Mouse (Mus musculus) thymus, adult 2 months (tissue): Measurements from ENCODE around the gene Avpi1. TPM values are rescaled to one million over a fixed set of nuclear protein-coding genes. Genes with fewer than 3 reads are reported as not detected.
A peak's percentile ranks its signal among the peaks of the same experiment; 100 is the strongest.
"Not testable (repeated sequence)": the region's sequence is repeated elsewhere in the genome, so short reads cannot be mapped to it uniquely, and the experiment has no call there.

ENCODE experiments used
- DNase-seq: peaks from one replicate; pipeline ENCODE4 v3.0.0; 2021
- H3K27ac ChIP-seq: fragments of 200-500 bp; 2 replicates; pipeline ENCODE4 v1.5.1; 2012; ENCODE audit warnings: low read length, control low read depth; ENCODE audit not compliant: control insufficient read depth, insufficient read depth
- H3K27me3 ChIP-seq: fragments of 200-500 bp; 2 replicates; pipeline ENCODE4 v1.6.1; 2012; ENCODE audit warnings: mild to moderate bottlenecking, low read length, moderate library complexity, mixed read lengths; ENCODE audit not compliant: control insufficient read depth, insufficient read depth
- H3K36me3 ChIP-seq: fragments of 200-500 bp; 2 replicates; pipeline ENCODE4 v1.6.1; 2012; ENCODE audit warnings: mild to moderate bottlenecking, low read length, moderate library complexity; ENCODE audit not compliant: control insufficient read depth, insufficient read depth
- H3K4me1 ChIP-seq: fragments of 200-500 bp; replicated peaks from 2 replicates; pipeline ENCODE4 v1.6.1; 2012; ENCODE audit warnings: low read length; ENCODE audit not compliant: control insufficient read depth, insufficient read depth
- H3K4me3 ChIP-seq: fragments of 200-500 bp; 2 replicates; pipeline ENCODE4 v1.5.1; 2012; ENCODE audit warnings: mild to moderate bottlenecking, low read length, control low read depth, moderate library complexity; ENCODE audit not compliant: control insufficient read depth, insufficient read depth
- CTCF ChIP-seq: fragments of 200-500 bp; IDR thresholded peaks from 2 replicates; pipeline ENCODE4 v1.5.1; 2012; ENCODE audit warnings: mild to moderate bottlenecking, control low read depth, low read length, moderate library complexity, borderline replicate concordance; ENCODE audit not compliant: control insufficient read depth, poor library complexity, insufficient read depth; ENCODE audit errors: extremely low read depth
- POLR2A ChIP-seq: fragments of 200-500 bp; IDR thresholded peaks from 2 replicates; pipeline ENCODE4 v1.6.1; 2012; ENCODE audit warnings: mild to moderate bottlenecking, low read length, control low read depth, moderate library complexity; ENCODE audit not compliant: control insufficient read depth, poor library complexity, insufficient read depth; ENCODE audit errors: extremely low read depth
- WGBS: fragments of 180-500 bp; shearing (Covaris S2); methylation state at CpG from one replicate; pipeline ENCODE4 v1.1.7; 2018; 5-methylcytosine and 5-hydroxymethylcytosine counted together
- polyA plus RNA-seq: library from polyadenylated mRNA; depleted of rRNA; stranded (reverse); fragments of >200 nt; gene quantifications from 2 replicates; pipeline ENCODE4 v1.2.3, GENCODE M21; 2012

Gene Avpi1
- polyA plus RNA-seq, 1 experiment = 15.9 TPM

GRCm38 (mm10) chr19:42089103-42089747 lies 39.6 kb downstream of the Avpi1 start:
- WGBS = 11% methylated on average over 14 of the region's 14 CpGs
- DNase-seq = peak; percentile 77
- H3K4me3 ChIP-seq = no peak overlapping the region

GRCm38 (mm10) chr19:42086166-42086565 lies 42.7 kb downstream of the Avpi1 start, which contains the start of gene Morn4:
Gene Morn4, minus strand, starts transcription at chr19:42086357.
- H3K4me3 ChIP-seq = no peak within 1 kb of the TSS
- no peak for DNase-seq
- WGBS = 11% methylated on average over 21 of the region's 21 CpGs

More at GRCm38 (mm10) chr19:42089103-42089747, 39.6 kb downstream of the Avpi1 start:
- Histone ChIP-seq H3K4me1 (peaks cover 9% of the 10 kb centered on the region), H3K36me3 (no peaks in the 10 kb centered on the region), H3K27ac (peak overlapping the region; percentile 71), H3K27me3 (peaks cover 6% of the 10 kb centered on the region; the same call in 1 of the 2 replicates)
- TF ChIP-seq CTCF = no peak
- no peak for TF ChIP-seq POLR2A

DNA sequence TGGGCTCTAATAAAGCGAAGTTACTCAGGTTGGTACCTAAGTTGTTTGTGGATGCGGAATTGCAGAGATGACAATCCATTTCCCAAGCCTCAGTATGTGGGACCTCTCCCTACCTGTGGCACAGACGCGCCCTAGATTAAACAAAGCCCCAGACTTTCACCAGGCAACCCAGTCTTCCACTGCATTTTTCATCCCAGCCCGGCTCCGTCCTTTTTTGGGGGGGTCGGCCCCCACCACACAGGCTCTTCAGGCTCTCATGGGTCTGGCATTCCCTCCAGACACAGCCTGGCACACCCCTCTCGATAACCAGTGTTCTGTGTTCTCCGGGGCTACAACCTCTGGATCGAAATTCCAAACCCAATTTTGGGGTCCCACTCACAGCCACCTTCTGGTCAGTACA lies 43.2 kb downstream of the Avpi1 start:
- peaks cover 6% of the 10 kb centered on the region; the same call in 1 of the 2 replicates for H3K27me3 ChIP-seq
- H3K4me3 ChIP-seq = no peak overlapping the region
- no peak for DNase-seq
- peaks cover 9% of the 10 kb centered on the region for H3K4me1 ChIP-seq
- H3K36me3 ChIP-seq = no peaks in the 10 kb centered on the region
- no peak overlapping the region for H3K27ac ChIP-seq
- WGBS = 26% methylated on average over 10 of the region's 10 CpGs
- TF ChIP-seq POLR2A (no peak), CTCF (no peak)

More at GRCm38 (mm10) chr19:42086166-42086565, 42.7 kb downstream of the Avpi1 start, which contains the start of gene Morn4:
- Histone ChIP-seq H3K36me3 (no peaks in the 10 kb centered on the region), H3K27ac (no peak within 1 kb of the TSS), H3K27me3 (peaks cover 6% of the 10 kb centered on the region; the same call in 1 of the 2 replicates), H3K4me1 (peaks cover 9% of the 10 kb centered on the region)
- TF ChIP-seq CTCF (no peak), POLR2A (no peak)

DNA sequence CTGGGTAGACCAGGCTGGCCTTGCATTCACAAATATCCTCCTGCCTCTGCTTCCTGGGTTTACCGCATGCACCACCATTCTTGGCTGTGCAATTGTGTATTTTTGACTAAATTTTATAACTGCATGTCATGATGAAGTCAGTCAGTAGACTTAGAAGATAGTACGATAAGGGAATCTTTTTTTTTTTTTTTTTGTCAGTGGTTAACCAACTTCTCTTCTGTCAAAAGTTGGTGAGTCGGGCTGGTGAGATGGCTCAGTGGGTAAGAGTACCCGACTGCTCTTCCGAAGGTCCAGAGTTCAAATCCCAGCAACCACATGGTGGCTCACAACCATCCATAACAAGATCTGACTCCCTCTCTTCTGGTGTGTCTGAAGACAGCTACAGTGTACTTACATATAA lies 47.2 kb downstream of the Avpi1 start:
- not testable (repeated sequence) for H3K27me3 ChIP-seq, DNase-seq, H3K27ac ChIP-seq, H3K4me1 ChIP-seq, H3K36me3 ChIP-seq, H3K4me3 ChIP-seq
- WGBS = 42% methylated on average over 5 of the region's 5 CpGs

GRCm38 (mm10) chr19:42080469-42080868 lies 48.4 kb downstream of the Avpi1 start:
- H3K4me1 ChIP-seq = no peaks in the 10 kb centered on the region
- no peak for DNase-seq
- 89% methylated on average over 11 of the region's 11 CpGs for WGBS

GRCm38 (mm10) chr19:42079950-42080349 lies 48.9 kb downstream of the Avpi1 start:
- TF ChIP-seq POLR2A (no peak), CTCF (no peak)
- DNase-seq = no peak
- H3K27me3 ChIP-seq = no peaks in the 10 kb centered on the region
- no peaks in the 10 kb centered on the region for H3K36me3 ChIP-seq
- H3K4me3 ChIP-seq = no peak overlapping the region
- 89% methylated on average over 5 of the region's 5 CpGs for WGBS
- H3K27ac ChIP-seq = no peak overlapping the region
- H3K4me1 ChIP-seq = no peaks in the 10 kb centered on the region

More at GRCm38 (mm10) chr19:42080469-42080868, 48.4 kb downstream of the Avpi1 start:
- Histone ChIP-seq H3K27me3 (no peaks in the 10 kb centered on the region), H3K36me3 (no peaks in the 10 kb centered on the region), H3K27ac (no peak overlapping the region), H3K4me3 (no peak overlapping the region)
- TF ChIP-seq POLR2A (no peak), CTCF (no peak)

DNA sequence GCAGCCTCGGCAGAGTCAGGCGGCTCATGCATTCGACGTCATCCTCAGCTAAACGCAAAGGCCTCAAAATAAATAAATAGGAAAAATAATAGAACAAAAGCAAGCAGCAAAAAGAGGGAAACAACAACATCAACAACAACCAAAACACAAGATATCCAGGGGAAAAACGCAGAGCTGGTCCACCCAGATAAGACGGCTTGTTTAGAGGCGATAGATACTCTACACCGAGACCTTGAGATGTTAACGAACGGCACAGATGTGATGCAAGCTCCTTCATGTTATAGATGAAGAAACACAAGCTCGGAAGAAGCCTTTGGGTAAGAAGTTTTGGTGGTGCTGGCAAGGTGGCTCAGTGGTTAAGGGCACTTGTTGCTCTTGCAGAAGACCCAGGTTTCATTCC lies 49.9 kb downstream of the Avpi1 start:
- Histone ChIP-seq H3K27ac (no peak overlapping the region), H3K4me1 (no peaks in the 10 kb centered on the region), H3K36me3 (no peaks in the 10 kb centered on the region), H3K4me3 (no peak overlapping the region), H3K27me3 (no peaks in the 10 kb centered on the region)
- TF ChIP-seq POLR2A = no peak
- no peak for TF ChIP-seq CTCF
- 97% methylated on average over 12 of the region's 12 CpGs for WGBS
- DNase-seq = no peak
